Mouse (Mus musculus): ENCODE results near the gene Pakap.

Gene Pakap

DNA sequence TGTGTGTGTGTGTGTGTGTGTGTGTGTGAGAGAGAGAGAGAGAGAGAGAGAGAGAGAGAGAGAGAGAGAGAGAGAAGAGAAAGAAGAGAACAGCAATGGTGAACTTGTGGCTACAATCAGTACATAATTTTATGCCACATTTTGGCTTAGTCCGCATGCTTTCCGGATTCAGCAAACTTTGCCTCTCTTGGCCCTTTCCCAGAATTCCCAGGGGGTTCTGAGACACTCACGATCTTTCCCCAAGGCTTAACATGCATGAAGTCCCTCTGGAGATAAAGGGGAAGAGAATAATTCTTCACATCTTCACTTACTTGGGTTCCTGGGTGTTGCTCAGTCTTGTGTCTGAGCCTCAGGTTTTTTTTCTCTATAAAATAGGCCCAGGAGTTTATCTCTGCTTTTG lies 2.2 kb downstream of the Pakap start:
- DNase-seq (ENCODE audit: low read depth in 1 of 2, low spot score in 2 of 2), result no peak

DNA sequence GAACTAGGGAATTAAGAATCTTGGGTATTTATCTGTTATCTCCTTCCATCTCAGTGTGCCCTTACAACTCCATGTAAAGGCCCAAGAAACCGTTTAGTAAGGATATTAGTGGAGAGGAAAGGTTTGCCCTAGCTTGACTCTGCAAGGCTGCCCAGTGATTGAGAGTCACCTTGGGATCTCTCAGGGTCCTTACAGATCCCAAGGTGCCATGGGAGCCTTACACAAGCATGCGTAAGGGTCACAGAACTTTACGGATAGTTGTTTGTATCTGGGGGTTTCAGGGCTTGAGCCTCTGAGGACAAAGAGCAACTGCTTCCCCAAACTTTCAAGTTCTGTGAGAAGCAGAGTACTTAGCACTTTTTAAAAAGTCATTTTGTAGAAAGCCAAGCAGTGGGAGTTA lies 6.2 kb downstream of the Pakap start:
- DNase-seq (ENCODE audit: low read depth in 1 of 2, low spot score in 2 of 2), result no peak

DNA sequence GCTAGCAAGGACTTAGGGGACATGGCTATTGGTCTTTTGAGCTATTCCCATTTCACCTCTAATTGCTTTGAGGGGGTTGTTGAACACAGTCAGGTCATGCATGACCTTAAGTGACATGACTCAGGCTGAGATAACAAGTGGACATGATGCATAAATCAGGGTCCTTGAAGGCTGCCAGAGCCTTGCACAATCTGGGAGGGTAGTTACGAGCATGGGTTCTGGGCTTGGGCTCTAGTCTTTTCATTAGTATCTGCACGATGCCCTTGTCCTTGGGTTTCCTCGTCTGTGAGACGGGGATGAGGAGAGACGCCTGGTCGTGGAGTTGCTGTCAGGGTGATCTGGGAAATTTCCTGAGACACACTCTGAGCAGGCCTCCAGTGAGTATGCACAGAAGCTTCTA lies 6.7 kb downstream of the Pakap start:
- no peak for DNase-seq (ENCODE audit: low read depth in 1 of 2, low spot score in 2 of 2)

DNA sequence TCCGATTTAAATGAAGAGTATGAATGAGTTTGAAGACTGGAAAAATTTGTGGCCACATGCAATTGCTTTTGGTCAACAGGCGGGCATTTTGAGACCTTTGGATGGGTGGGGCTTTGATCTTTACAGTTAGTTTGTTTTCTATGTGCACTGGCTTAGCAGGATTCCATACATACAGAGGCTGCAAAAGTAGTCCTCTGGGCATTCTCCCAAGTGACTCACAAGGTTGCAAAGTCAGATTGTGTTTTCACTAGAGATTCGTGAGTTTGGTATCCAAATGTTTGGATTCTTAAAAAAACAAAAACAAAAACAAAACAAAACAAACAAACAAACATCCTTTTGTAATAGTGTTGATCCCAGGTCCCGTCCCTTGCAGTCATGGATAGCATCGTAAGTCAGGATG lies 7.7 kb downstream of the Pakap start:
- no peak for DNase-seq (ENCODE audit: low read depth in 1 of 2, low spot score in 2 of 2)

DNA sequence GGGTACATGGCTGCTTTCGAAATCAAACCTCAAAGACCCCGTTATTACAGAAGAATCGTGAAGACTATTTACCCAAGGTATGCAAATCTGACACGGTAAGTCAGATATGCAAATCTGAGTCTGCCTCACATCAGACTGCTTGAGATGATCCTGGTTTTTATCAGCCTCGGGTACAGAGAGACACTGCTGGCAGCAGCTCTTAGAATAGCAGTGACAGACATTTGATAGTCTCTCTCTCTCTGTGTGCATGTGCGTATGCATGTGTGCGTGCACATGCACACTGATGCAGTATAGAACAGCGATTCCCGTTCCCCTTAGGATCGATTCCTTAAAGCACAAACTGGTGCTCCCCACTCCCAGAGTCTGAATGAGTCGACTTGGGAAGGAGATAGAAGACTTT lies 8.1 kb downstream of the Pakap start:
- no peak for DNase-seq (ENCODE audit: low read depth in 1 of 2, low spot score in 2 of 2)

DNA sequence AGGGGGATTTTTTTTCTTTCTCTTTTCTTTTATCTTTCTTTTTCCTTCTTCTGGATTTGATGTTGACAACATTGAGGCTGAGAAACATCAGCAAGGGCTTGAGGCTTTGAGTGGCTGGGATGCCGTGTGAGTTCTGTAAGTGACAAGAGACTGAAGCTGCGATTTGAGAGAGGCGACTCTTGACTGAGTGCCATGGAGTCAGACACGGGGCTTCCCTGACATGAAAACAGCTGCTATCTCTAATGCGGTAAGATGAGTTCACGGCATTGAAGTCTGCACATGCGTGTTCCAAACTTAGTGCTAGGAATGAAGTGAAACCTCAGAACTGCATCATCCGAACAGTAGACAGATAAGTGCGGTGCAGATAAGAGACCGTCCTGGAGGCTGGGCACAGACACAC lies 11.7 kb downstream of the Pakap start:
- DNase-seq (ENCODE audit: low read depth in 1 of 2, low spot score in 2 of 2), result no peak

DNA sequence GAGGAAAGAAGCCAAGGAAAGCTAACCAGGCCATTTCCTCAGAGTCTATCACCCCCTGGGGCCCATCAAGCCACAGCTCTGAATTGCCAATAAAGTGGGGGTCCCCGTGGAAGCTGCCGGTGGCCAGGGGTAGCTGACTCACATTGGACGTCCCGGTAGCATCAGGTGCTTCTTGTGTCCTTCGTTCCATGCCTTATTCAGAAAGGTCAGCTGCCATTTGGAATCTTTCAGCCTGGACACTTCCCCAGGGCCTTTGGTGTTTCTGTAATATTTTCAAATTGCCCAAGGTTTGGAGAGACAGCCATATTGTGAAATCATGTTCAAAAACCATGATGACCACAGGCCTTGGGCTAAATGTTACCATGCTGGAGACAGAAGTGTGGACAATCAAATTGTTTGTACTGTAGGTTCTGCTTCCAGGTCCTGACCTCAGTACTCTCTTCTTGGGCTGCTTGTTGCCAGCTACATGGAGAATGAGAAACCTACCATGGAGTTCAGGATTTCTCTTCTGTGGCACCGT lies 17.4 kb downstream of the Pakap start:
- no peak for DNase-seq (ENCODE audit: low read depth in 1 of 2, low spot score in 2 of 2)

DNA sequence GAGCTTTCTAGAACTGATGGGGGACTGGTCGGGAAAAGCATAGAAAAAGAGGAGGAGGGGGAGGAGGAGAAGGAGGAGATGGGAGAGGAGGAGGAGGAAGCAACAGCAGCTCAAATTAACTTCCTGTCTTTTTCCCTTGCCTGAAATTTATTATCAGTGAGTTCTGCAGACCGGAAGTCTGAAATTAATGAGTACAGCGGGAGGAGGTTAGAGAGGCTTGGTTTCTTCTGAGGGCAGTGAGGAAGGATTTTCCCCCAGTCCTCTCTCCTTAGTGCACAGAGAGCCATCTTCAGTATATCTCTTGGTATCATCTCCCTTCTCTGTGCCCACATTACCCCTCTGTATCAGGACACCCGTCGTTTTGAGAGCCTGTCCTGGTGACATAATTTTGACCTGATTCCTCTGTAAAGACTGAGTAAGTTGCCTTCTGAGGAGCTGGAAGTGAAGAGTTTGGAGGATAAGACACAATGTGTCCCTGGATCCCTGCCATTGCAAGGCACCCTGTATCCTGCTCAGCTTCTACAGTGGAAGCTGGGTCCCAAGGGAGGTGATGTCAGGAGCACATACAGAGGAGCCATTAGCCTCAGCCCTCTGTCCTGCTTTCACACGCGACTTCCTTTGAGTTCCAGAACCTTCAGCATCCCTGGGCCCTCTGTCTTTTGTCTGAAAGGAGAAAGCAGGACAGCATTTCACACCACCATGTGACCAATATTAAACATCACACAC lies 19.1 kb downstream of the Pakap start:
- DNase-seq (ENCODE audit: low read depth in 1 of 2, low spot score in 2 of 2), result no peak

DNA sequence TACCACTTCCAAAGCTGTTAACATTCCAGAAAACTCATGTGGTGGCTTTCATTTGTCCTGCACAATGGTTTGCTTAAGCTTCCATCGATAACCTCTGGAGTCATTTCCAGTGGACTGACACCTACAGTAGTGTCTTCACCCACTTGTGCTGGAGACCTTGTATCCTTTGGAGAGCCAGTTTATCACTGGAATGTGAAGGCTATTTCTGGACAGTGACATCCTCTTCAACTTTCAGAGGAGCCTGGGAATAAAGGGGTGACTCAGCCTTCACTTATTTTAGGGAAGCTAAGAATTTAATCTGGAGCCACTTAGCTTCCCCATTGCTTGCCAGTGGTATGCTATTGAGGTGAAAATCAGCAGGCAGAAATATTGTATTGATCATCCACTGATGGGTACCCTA lies 20.4 kb downstream of the Pakap start:
- DNase-seq (ENCODE audit: low read depth in 1 of 2, low spot score in 2 of 2), result no peak

DNA sequence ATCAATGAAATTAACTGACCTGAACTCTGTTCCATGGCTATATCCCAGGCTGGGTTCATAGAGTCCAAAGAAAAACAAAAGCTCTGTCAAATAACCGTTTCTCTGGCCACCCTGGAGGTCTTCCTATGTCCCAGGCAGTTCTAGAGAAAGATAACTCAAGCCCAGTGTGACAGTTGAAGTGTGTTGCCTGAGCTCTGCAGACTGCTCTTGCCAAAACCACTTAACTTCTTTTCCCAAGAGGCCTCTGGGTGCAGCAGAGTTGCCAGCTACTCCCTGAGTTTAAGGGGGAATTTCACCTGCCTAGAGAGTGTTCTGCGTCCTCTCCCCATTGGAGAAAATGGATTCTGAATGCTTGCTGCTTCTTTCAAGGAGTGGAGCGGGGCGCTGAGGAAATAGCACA lies 24.8 kb downstream of the Pakap start:
- no peak for DNase-seq (ENCODE audit: low read depth in 1 of 2, low spot score in 2 of 2)

DNA sequence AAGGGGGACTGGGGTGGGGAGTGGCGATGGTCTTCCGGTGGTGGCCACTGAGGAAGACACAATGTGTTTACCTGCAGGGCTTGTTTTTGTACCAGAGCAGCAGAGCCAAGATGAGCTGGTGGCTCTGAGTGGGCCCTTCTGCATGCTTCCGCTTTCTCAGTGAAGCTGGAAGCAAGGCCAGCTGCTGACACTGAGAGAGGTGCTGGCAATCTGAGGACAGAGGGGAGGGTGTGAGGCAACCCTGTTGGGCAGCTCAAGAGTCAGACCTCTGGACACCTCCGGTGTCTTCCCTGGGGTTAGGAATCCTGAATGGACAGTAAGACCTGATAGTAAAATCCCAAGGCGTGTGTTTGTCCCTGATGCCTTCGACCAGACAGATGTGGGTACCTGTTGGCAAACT lies 32.0 kb downstream of the Pakap start:
- DNase-seq (ENCODE audit: low read depth in 1 of 2, low spot score in 2 of 2), result no peak

DNA sequence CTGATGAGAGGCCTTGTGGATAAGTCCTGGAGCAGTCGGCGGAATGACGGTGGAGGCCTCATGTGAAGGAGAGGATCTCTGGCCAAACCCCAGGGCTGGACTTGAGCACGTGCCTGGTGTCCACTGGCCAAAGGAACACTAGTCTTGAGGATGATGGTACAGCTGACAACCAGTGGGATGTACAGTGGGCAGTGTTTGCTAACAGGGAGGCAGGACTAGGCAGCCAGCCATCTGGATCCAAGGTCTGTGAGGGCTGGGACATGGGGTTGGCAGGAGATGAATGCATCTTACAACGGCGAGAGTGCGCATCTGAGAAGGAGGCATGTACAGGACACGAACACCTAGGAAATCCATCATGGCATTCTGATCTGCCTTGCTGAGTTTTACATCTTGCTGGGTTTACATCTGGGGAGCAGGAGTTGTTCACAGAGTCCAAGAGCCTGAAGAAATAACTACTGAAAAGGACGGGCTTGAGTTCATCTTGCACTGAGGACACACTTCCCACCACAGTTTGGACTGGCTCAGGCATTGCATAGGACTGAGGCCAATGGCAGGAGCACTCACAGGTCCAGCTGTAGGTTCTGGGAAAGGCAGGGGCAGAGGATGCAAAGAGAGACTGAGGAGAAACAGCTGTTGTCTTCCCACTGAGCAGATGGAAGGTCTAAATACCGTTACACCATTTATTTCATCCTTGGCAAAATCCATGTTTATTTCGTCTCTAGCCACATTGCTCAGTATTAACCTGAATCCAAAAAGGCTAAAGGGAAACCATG lies 32.9 kb downstream of the Pakap start:
- DNase-seq (ENCODE audit: low read depth in 1 of 2, low spot score in 2 of 2), result no peak

DNA sequence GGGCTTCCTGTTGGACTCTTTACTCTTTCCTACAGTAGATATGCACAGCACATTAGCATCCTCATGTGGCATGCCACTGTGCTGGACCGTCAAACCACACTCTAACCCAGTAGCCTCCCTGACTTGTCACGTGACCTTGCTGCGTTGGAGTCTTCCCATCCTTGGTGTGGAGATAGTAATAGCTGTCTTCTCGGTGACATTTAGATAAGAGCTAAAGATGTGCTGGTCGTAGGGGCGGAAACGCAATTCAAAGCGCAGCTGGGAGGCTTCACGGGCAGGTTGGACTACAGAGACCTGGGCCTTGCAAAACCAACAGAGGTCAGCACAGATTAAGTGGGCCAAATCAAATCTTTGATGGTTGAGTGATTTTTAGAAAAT lies 33.5 kb downstream of the Pakap start:
- DNase-seq (ENCODE audit: low read depth in 1 of 2, low spot score in 2 of 2), result no peak

DNA sequence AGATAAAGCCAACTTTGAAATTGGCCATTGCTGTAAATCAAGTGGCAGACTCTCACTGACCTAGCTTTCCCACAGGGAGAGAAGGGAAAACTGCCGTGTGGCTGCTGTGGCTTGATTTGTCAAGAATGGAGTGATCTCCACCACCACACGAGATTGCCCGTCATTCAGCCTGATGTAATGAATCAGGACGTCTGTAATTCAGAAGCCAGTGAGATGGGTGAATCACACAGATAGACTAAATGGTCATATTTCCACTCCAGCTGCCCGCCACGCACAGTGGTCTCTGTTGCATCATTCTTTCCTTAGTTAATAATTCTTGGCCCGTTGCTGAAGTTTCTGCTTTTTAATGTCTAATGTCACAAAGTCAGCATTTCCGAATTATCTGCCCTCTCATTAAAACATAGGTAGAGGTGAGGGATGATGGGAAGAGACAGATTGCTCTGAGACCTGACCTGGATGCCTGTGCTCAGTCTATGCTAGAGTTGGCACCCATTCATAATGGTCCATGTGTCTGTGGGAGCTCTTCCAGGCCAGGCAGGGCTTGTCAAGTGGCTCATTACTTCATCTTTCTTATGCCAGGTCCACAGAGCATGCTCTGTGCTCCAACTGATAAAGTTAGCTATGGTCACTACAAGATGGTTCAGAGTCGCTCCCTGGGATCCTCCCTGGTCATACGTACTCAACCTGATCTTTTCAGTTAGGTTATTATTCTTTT lies 34.1 kb downstream of the Pakap start:
- no peak for DNase-seq (ENCODE audit: low read depth in 1 of 2, low spot score in 2 of 2)

DNA sequence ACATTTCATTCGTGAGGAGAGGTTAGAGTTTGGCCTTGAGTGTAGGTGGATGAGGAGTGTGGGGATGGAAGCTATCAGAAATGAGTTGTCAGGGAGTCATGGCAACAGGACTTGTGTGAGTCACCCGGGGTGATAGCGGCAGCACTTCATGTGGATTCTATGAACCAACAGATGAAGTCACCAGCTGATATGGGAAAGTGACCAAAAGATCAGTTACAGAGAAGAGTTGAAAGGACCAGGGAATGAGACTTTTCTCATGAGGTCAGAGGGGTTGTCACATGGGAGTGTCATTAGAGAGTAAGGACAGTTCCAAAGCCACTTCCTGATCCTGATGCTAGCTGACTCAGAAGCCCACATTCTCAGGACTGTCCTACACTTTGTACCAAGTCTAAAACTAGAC lies 38.3 kb downstream of the Pakap start:
- no peak for DNase-seq (ENCODE audit: low read depth in 1 of 2, low spot score in 2 of 2)

DNA sequence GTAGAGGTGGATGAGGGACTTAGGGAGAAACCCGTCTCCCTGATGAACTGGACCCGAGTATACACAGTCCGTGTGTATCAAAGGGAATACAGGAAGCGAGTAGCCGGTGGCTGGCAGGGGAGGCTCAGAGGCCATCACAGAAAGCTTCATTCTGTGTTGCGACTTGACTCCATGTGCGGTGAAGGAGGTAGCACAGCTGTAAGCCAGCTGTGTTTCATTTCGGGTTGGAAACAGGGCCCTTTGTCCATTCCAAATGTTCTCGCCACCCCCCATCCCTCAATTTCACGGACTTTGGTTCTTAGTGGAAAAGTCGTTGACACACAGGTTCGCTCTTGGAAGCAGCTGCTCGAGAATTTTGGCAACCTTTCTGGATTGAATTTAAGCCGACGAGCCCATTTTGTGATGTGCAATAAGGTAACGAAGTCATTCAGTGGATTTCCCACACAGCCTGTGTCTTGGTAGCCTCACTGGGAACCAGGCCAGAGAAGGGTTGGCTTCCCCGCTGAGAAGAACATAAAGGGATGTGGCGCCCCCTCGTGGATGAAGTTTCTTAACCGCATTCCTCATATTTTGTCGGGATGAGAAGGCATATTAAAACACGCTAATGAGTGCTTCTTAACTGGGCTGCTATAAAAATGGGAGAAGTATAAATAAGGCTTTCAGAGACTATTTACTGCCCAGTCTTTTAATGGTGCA lies 39.4 kb downstream of the Pakap start:
- DNase-seq (ENCODE audit: low read depth in 1 of 2, low spot score in 2 of 2), result no peak

DNA sequence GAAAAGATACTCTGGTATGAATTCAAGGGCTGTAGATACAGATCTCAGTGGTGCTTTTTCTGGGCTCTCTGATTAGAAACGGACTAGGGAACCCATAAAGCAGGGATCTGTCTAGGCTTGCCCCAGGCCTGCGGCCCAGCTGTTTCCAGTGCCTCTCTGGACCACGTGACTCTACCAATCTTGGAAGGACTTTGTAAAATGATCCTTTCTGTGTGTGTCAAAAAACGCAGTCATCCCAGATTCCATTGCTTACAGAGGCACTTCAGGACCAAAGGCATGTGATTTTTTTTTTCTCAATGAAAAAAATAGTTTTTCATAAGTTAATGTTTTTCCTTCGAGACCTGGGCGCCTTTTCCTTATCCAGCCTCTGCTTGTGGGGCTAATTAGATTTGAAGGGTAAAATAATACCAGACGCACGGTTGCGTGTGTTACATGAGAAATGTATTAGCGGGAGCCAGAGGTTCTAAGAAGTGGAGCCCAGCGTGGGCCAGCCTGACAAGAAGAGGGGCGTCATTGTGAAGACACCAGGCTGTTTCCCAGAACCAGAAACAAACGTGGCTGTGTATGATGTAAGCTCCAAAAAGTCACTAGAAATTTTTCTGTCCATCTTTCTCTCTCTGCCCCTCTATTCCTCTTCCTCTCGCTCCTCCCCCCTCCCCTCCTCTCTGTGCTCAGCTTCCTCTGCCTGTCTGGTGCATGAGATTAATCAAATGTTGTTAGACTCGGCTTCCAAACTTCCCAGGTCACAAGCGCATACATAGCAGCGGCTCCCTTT lies 43.5 kb downstream of the Pakap start:
- DNase-seq (ENCODE audit: low read depth in 1 of 2, low spot score in 2 of 2), result no peak

DNA sequence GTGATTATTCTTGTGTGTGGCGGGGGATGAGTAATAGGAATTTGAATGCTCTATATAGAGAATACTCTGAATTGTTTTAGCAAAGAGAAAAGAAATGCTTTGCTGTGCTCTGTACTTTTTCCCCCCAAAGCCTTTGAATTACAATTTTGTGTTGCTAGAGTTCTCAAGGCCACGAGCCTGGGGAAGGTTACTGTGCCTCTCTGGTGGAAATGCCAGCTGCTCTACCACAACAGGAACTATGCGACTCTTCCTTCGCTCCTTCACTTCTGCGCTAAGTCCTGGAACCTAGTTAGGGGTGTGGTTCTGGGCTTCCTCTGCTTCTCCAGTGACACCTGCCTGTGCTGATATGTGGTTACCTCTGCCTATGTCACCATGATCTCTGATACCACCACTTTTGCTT lies 44.7 kb downstream of the Pakap start:
- no peak for DNase-seq (ENCODE audit: low read depth in 1 of 2, low spot score in 2 of 2)

DNA sequence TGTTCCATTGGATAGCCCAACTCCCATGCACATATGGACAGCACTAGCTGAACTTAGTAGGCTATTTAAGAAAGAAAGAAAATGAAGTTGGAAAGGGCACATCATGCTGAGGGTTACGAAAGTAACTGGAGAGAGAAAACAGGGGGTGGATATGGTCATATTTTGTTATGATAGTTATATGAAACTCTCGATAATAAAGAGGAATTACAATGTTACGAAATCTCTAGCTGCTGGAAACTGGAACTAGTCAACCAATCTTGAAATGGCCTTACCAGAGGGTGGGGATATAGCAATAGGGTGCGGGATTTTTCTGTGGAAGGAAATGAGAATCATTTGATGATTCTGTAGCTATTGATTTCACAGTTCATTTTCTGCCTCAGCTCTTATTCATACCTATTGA lies 46.7 kb downstream of the Pakap start:
- DNase-seq (ENCODE audit: low read depth in 1 of 2, low spot score in 2 of 2), result no peak

DNA sequence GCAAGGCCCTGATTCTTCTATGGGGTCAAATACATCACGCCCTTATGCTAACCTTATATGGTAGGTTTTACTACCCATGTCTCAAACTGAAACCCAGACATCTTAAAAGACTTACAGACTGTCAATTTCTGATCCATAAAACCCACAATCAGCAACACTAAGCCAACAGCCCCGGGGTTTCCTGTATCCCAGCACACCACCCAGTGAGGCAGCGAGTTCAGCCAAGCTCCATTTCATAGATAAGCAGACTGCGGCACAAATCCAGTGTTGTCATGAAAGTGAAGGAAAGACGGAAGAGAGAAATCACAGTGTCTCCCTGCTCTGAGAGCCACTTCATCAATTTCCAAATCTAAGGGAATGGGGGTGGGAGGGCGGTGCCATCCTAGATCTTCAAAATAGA lies 50.8 kb downstream of the Pakap start:
- no peak for DNase-seq (ENCODE audit: low read depth in 1 of 2, low spot score in 2 of 2)

DNA sequence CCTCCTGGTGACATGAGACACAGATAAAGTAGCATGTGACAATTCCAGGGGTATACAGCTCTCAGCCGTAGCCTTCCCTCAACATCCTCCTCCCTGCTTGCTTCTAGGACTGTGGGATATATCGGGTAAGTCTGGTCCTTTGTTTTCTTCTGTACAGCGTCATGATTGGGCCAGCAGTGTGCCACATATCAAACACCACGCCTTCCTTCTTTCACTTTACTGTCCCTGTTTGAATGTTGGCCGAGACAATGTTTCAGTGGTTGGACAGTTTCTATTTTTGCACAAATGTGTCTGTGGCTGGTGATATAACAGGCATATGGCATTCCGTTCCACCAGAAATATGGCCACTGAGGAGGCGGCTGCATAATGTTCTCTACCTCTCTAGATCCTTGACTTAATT lies 54.8 kb downstream of the Pakap start:
- no peak for DNase-seq (ENCODE audit: low read depth in 1 of 2, low spot score in 2 of 2)

All from monocyte, adult 2 months (primary cell).